Mouse (Mus musculus) mouse embryonic stem cell (cell line): ENCODE measurements around the gene Cdkl3.
"Not testable (repeated sequence)": the region's sequence is repeated elsewhere in the genome, so short reads cannot be mapped to it uniquely, and the experiment has no call there.

Experiments
- in situ Hi-C, 2 experiments: fragments of 300-500 bp; cut with MboI; formaldehyde crosslinking; loops; 1 replicate in 1 of 2; 3 replicates in 1 of 2; pipeline ENCODE4 v1.14.3; 2019 to 2020; ENCODE audit warnings: low sequenced_read_pairs in 2 of 2, low pct_unique_long_range_greater_than_20kb in 1 of 2, mixed read lengths in 1 of 2; ENCODE audit not compliant: unreplicated experiment in 1 of 2

The Cdkl3 gene

DNA sequence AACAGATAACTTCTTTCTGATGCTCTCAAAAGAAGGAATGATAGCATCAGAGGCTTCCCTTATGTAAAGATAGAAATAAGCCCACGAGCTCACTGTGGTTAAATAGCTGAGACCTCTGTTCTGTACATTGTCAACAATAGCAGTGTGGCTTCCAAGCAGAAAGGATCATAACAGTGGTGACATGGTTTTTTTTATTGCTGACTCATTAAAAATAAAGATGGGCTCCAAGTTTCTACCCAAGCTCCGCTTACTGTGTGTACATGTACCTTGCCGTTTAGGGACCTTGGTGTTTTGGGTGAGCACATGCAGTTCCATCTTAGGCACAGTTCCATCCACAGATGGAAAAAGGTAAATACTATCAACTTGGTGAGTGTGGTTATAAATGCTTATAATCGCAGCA is 99.0 kb downstream of the Cdkl3 start:
- in situ Hi-C loops: no loop called here

- in situ Hi-C loops: no loop called here
Measured at GRCm38 (mm10) chr11:52105503-52105902, 101.5 kb downstream of the Cdkl3 start.

DNA sequence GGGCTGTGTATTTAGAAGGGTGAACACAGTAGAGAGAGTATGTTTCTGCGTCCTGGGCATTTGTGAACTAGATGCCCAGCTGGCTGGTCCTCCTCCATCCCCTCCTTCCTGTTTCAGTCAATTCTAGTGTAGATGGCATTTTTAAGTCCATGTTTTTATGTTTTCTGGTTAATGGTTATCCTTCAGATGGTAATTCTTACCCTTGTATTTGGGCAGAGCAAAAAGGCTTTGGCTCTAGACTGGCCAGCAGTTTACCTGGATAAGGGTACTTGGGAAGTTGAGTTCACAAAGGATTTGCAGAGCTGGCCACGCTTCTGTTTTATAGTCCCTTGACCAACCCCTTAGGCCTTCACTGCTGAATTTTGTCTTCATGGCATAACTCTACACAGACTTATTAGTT is 102.0 kb downstream of the Cdkl3 start:
- in situ Hi-C loops: no loop called here

- in situ Hi-C loops: no loop called here
Measured at GRCm38 (mm10) chr11:52106438-52106837, 102.4 kb downstream of the Cdkl3 start.

DNA sequence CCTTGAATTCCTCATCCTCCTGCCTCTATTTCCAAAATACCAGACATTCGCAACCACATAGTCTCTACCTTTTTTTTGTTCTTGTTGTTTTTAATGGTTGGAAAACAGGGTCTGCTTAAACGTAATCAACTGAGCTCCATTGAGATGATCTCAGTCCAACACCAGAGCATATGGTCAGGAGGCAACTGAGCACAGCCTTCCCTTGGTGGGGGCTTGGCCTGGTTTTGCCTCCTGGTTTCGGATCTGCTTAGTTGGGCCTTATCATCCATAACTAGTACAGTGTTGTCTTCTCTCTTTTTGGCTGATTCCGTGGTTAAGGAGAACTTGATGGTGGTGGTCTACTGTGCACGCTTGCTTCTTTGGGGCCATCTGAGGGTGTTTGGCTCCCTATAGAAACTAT is 104.8 kb downstream of the Cdkl3 start:
- in situ Hi-C loops: no loop called here

GRCm38 (mm10) chr11:52109421-52109820 is 105.4 kb downstream of the Cdkl3 start:
- in situ Hi-C loops: no loop called here

GRCm38 (mm10) chr11:52115479-52115878 is 111.5 kb downstream of the Cdkl3 start:
- in situ Hi-C loops: no loop called here

DNA sequence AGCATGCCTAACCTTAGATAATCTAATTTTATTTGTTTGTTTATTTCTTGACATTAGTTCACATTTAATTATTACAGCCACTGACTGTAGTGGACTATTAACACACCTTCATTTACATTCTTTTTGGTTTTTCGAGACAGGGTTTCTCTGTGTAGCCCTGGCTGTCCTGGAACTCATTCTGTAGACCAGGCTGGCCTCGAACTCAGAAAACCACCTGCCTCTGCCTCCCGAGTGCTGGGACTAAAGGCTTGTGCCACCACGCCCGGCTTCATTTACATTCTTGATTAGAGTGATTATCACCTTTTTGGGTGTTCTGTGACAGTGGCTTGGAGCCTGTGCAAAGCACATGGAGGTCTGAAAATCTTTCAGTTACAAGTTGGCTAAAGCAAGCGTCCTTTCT is 112.1 kb downstream of the Cdkl3 start:
- in situ Hi-C loops: not testable (repeated sequence)

DNA sequence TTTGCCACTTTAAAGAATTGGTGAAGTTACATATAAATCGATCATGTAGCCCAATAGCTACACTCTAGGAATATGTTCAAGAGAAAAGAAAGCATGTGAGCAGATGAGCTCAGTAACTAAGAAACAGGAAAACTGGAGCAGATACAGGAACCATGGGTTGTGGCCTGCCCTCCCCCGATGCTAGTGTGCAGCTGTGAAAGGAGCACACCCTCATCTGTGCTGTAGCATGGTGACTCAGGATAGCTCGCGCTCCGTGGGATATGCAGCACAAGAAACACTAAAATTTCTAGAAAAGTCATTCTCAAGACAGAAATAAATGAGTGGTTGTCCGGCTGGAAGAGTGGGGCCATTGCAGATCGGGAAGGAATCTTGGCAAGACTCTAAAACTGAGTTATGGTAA is 113.1 kb downstream of the Cdkl3 start:
- in situ Hi-C loops: no loop called here

GRCm38 (mm10) chr11:52120415-52120814 is 116.4 kb downstream of the Cdkl3 start:
- in situ Hi-C loops: not testable (repeated sequence)

GRCm38 (mm10) chr11:52122045-52122444 is 118.0 kb downstream of the Cdkl3 start:
- in situ Hi-C loops: no loop called here

DNA sequence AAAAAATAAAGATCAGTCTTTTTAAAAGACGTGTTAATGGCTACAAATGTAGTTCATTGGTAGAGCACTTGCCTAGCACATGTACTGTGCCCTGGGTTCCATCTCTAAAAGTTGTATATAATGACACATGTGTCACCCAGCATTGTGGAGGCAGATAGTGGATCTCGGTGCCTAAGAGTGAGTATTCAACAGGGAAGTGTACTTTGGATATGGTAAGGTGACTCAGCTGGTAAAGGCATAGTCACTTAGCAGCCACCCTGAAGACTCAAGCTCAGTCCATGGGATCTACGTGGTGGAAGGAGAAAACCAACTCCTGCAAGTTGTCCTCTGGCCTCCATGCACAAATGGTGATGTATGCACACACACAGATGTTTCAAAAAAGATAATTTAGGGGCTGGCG is 120.4 kb downstream of the Cdkl3 start:
- in situ Hi-C loops: no loop called here

DNA sequence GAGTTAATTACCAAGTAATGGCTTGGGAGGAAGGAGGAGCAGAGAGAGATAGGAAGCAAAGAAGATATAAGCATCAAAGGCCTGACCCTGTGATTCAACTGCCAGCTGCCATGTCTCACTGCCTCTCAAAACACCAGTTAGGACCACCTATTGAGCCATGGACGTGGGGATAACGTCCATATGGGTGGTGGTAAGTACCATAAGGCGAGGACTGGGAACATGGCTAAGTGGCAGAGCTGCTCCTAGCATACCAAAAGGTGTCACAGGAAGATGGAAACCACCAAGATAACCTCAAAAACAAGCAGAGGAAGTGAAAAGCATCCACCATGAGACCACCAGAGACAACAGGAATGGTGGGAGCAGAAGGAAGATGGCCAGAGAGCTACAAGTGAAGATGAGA is 123.1 kb downstream of the Cdkl3 start:
- in situ Hi-C loops: loop anchor here in 1 of 2 experiments (25.0 kb wide), 1 partner anchor 210 kb away; no protein-coding TSS in a partner anchor

DNA sequence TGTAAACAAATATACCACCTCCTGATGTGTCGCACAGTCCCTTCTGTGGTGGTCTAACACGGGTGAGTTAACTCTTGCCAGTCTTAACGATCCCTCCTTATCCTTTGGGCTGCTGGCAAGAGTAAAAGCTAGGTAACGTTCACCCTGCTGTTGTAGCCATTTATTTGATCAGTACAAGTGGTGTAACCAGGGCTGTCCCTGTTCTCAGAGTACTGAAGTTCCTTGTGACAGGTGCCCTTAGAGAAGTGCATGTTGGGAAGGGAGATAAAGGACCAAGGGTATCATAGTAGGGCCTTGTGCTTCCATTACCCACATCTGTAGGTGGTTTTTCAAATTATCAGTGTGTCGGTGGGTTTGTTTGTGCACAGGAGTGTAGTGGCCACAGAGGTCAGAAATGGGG is 123.7 kb downstream of the Cdkl3 start:
- in situ Hi-C loops: loop anchor here in 1 of 2 experiments (25.0 kb wide), 1 partner anchor 210 kb away; no protein-coding TSS in a partner anchor

GRCm38 (mm10) chr11:52128316-52129061 is 124.5 kb downstream of the Cdkl3 start:
- in situ Hi-C loops: loop anchor here in 1 of 2 experiments (25.0 kb wide), 1 partner anchor 209 kb away; no protein-coding TSS in a partner anchor

DNA sequence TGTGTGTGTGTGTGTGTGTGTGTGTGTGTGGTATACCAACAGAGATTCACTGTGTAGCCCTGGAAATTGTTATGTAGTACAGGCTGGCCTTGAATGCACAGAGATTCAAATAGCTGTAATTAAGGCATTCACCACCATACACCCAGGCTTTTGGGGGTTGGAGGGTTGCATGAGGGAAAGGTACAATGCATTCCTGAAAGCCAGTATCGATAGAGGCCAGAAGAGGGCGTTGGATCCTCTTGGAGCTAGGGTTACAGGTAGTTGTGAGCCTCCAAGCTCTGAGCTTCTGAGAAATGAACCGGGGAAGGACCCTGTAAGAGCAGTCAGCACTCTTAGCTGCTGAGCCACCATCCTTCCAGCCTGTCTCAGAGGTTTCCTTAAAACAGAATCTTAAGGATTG is 125.2 kb downstream of the Cdkl3 start:
- in situ Hi-C loops: loop anchor here in 1 of 2 experiments (25.0 kb wide), 1 partner anchor 208 kb away; no protein-coding TSS in a partner anchor

GRCm38 (mm10) chr11:52129621-52130450 is 125.8 kb downstream of the Cdkl3 start:
- in situ Hi-C loops: loop anchor here in 1 of 2 experiments (25.0 kb wide), 1 partner anchor 207 kb away; no protein-coding TSS in a partner anchor

GRCm38 (mm10) chr11:52130451-52131068 is 126.5 kb downstream of the Cdkl3 start:
- in situ Hi-C loops: loop anchor here in 1 of 2 experiments (25.0 kb wide), 1 partner anchor 207 kb away; no protein-coding TSS in a partner anchor
